Mouse (Mus musculus): ENCODE measurements around the gene Plch2. TPM values are rescaled to one million over a fixed set of nuclear protein-coding genes. Genes with fewer than 3 reads are reported as not detected.

Plch2 gene
- polyA plus RNA-seq, 1 experiment: 23.9 TPM

GRCm38 (mm10) chr4:154944121-154944590, 112.4 kb downstream of the Plch2 start:
- Histone ChIP-seq H3K4me3 (replicated peaks; ENCODE audit: extremely low read depth, low read depth, low read length) (no peak overlapping the region), H3K4me1 (ENCODE audit: control insufficient read depth, insufficient read depth, low read length) (0 out of 2 replicates have a peak, but pooled peaks cover 3% of the 10 kb centered on the region)
- WGBS: 17% methylated on average over 2 of the region's 2 CpGs
- no peak for TF ChIP-seq POLR2A (IDR thresholded peaks at IDR 0.05; ENCODE audit: borderline replicate concordance, extremely low read depth, low read depth, low read length)
- peak; percentile 92 for TF ChIP-seq CTCF (IDR thresholded peaks at IDR 0.05; ENCODE audit: insufficient read depth, low read length)
- DNase-seq: peak; percentile 55

GRCm38 (mm10) chr4:154943323-154944039, 113.1 kb downstream of the Plch2 start:
- no peak for DNase-seq
- Histone ChIP-seq H3K4me3 (replicated peaks; ENCODE audit: extremely low read depth, low read depth, low read length) (no peak overlapping the region), H3K4me1 (ENCODE audit: control insufficient read depth, insufficient read depth, low read length) (0 out of 2 replicates have a peak, but pooled peaks cover 3% of the 10 kb centered on the region)
- no peak for TF ChIP-seq CTCF (IDR thresholded peaks at IDR 0.05; ENCODE audit: insufficient read depth, low read length)
- TF ChIP-seq POLR2A (IDR thresholded peaks at IDR 0.05; ENCODE audit: borderline replicate concordance, extremely low read depth, low read depth, low read length): no peak
- WGBS: 87% methylated on average over 6 of the region's 6 CpGs

GRCm38 (mm10) chr4:154942632-154943322, 113.8 kb downstream of the Plch2 start:
- 69% methylated on average over 10 of the region's 10 CpGs for WGBS
- H3K4me1 ChIP-seq (ENCODE audit: control insufficient read depth, insufficient read depth, low read length): 0 out of 2 replicates have a peak, but pooled peaks cover 3% of the 10 kb centered on the region
- TF ChIP-seq POLR2A (IDR thresholded peaks at IDR 0.05; ENCODE audit: borderline replicate concordance, extremely low read depth, low read depth, low read length) (no peak), CTCF (IDR thresholded peaks at IDR 0.05; ENCODE audit: insufficient read depth, low read length) (no peak)
- DNase-seq: no peak
- no peak overlapping the region for H3K4me3 ChIP-seq (replicated peaks; ENCODE audit: extremely low read depth, low read depth, low read length)

- no peak for DNase-seq
- 0 out of 2 replicates have a peak, but pooled peaks cover 3% of the 10 kb centered on the region for H3K4me1 ChIP-seq (ENCODE audit: control insufficient read depth, insufficient read depth, low read length)
- H3K4me3 ChIP-seq (replicated peaks; ENCODE audit: extremely low read depth, low read depth, low read length): no peak overlapping the region
- TF ChIP-seq POLR2A (IDR thresholded peaks at IDR 0.05; ENCODE audit: borderline replicate concordance, extremely low read depth, low read depth, low read length) (no peak), CTCF (IDR thresholded peaks at IDR 0.05; ENCODE audit: insufficient read depth, low read length) (no peak)
- 74% methylated on average over 4 of the region's 5 CpGs for WGBS
These were observed 114.8 kb downstream of the Plch2 start for GRCm38 (mm10) chr4:154941831-154942230.

GRCm38 (mm10) chr4:154940156-154940555, 116.4 kb downstream of the Plch2 start:
- TF ChIP-seq POLR2A (IDR thresholded peaks at IDR 0.05; ENCODE audit: borderline replicate concordance, extremely low read depth, low read depth, low read length) (no peak), CTCF (IDR thresholded peaks at IDR 0.05; ENCODE audit: insufficient read depth, low read length) (no peak)
- Histone ChIP-seq H3K4me3 (replicated peaks; ENCODE audit: extremely low read depth, low read depth, low read length) (no peak overlapping the region), H3K4me1 (ENCODE audit: control insufficient read depth, insufficient read depth, low read length) (no peaks in the 10 kb centered on the region)
- WGBS: 80% methylated on average over 2 of the region's 2 CpGs
- no peak for DNase-seq

GRCm38 (mm10) chr4:154937746-154938145, 118.8 kb downstream of the Plch2 start:
- TF ChIP-seq POLR2A (IDR thresholded peaks at IDR 0.05; ENCODE audit: borderline replicate concordance, extremely low read depth, low read depth, low read length) (no peak), CTCF (IDR thresholded peaks at IDR 0.05; ENCODE audit: insufficient read depth, low read length) (no peak)
- Histone ChIP-seq H3K4me1 (ENCODE audit: control insufficient read depth, insufficient read depth, low read length) (no peaks in the 10 kb centered on the region), H3K4me3 (replicated peaks; ENCODE audit: extremely low read depth, low read depth, low read length) (no peak overlapping the region)
- no peak for DNase-seq
- 69% methylated on average over 1 of the region's 1 CpGs for WGBS

- DNase-seq: no peak
- no peak overlapping the region for H3K4me3 ChIP-seq (replicated peaks; ENCODE audit: extremely low read depth, low read depth, low read length)
- 51% methylated on average over 8 of the region's 8 CpGs for WGBS
- TF ChIP-seq CTCF (IDR thresholded peaks at IDR 0.05; ENCODE audit: insufficient read depth, low read length) (no peak), POLR2A (IDR thresholded peaks at IDR 0.05; ENCODE audit: borderline replicate concordance, extremely low read depth, low read depth, low read length) (no peak)
- no peaks in the 10 kb centered on the region for H3K4me1 ChIP-seq (ENCODE audit: control insufficient read depth, insufficient read depth, low read length)
These were observed 119.9 kb downstream of the Plch2 start for GRCm38 (mm10) chr4:154936542-154937255.

GRCm38 (mm10) chr4:154935788-154936187, 120.8 kb downstream of the Plch2 start:
- Histone ChIP-seq H3K4me3 (replicated peaks; ENCODE audit: extremely low read depth, low read depth, low read length) (no peak overlapping the region), H3K4me1 (ENCODE audit: control insufficient read depth, insufficient read depth, low read length) (no peaks in the 10 kb centered on the region)
- TF ChIP-seq POLR2A (IDR thresholded peaks at IDR 0.05; ENCODE audit: borderline replicate concordance, extremely low read depth, low read depth, low read length) (no peak), CTCF (IDR thresholded peaks at IDR 0.05; ENCODE audit: insufficient read depth, low read length) (no peak)
- DNase-seq: no peak
- 84% methylated on average over 7 of the region's 7 CpGs for WGBS

- Histone ChIP-seq H3K4me1 (ENCODE audit: control insufficient read depth, insufficient read depth, low read length) (no peaks in the 10 kb centered on the region), H3K4me3 (replicated peaks; ENCODE audit: extremely low read depth, low read depth, low read length) (no peak overlapping the region)
- 71% methylated on average over 2 of the region's 2 CpGs for WGBS
- no peak for DNase-seq
- TF ChIP-seq CTCF (IDR thresholded peaks at IDR 0.05; ENCODE audit: insufficient read depth, low read length) (no peak), POLR2A (IDR thresholded peaks at IDR 0.05; ENCODE audit: borderline replicate concordance, extremely low read depth, low read depth, low read length) (no peak)
These were observed 121.8 kb downstream of the Plch2 start for GRCm38 (mm10) chr4:154934800-154935199.

Measured in lung, adult 2 months (tissue).